Mouse (Mus musculus) olfactory bulb, adult 2 months (tissue): ENCODE measurements around the gene 1700056E22Rik.

Source experiments
- CTCF ChIP-seq: fragments of 200-500 bp; IDR thresholded peaks from 2 replicates; pipeline ENCODE4 v1.5.1; 2012; ENCODE audit warnings: low read depth, mild to moderate bottlenecking, low read length, moderate library complexity; ENCODE audit not compliant: insufficient read depth
- POLR2A ChIP-seq: fragments of 200-500 bp; IDR thresholded peaks from 2 replicates; pipeline ENCODE4 v1.6.1; 2012; ENCODE audit warnings: mild to moderate bottlenecking, low read depth, low read length, moderate library complexity; ENCODE audit not compliant: insufficient read depth

- no peak for TF ChIP-seq CTCF
- TF ChIP-seq POLR2A, result no peak
Observed at GRCm38 (mm10) chr1:184068971-184069370, 34.9 kb upstream of the 1700056E22Rik start.
